Comparison of ENCODE assay signal across 9 mouse cellular contexts in genomic region chr7:35759602-35760001, GRCm38 (mm10). TPM values are rescaled to one million over a fixed set of nuclear protein-coding genes. Genes with fewer than 3 reads are reported as not detected.
DNase-seq lines count a peak whose midpoint lies in the region; ATAC-seq and TF ChIP-seq lines count a peak whose summit lies in the region.
"Had no signal": no experiment of that assay in that cellular context is flagged by ENCODE, and none has a peak within 500 bp of the region (broad histone marks: within the 10 kb centered on the region; RNA-seq: fewer than 3 reads in every experiment).

No protein-coding gene starts in this region.

- H3K27me3 ChIP-seq in forebrain, embryonic 11.5 days (ENCODE audit: control insufficient read depth, insufficient read depth, low read length) = no peaks in the 10 kb centered on the region
- 0 out of 2 replicates have a peak, but pooled peaks cover 5% of the 10 kb centered on the region for H3K27me3 ChIP-seq in forebrain, embryonic 13.5 days
- no peaks in the 10 kb centered on the region for H3K27me3 ChIP-seq in MEL (ENCODE audit: control insufficient read depth in 1 of 2, insufficient read depth in 2 of 2, low read length in 2 of 2)
- no peaks in the 10 kb centered on the region; the same call in 1 of the 2 replicates for H3K27me3 ChIP-seq in small intestine, adult 2 months (ENCODE audit: control insufficient read depth, insufficient read depth, low read length)

- ATAC-seq in forebrain, embryonic 11.5 days (replicated peaks; ENCODE audit: low FRiP score) = no peak
- ATAC-seq in forebrain, embryonic 13.5 days = no peak
- ATAC-seq in cerebellum, adult (ENCODE audit: insufficient number of reproducible peaks, low FRiP score, low TSS enrichment) = no peak

- no peak overlapping the region for H3K4me2 ChIP-seq in forebrain, embryonic 11.5 days (ENCODE audit: low read depth, low read length, severe bottlenecking)
- H3K4me2 ChIP-seq in forebrain, embryonic 13.5 days = no peak overlapping the region

- no peak overlapping the region for H3K27ac ChIP-seq in forebrain, embryonic 11.5 days (ENCODE audit: low read depth, low read length)
- no peak overlapping the region for H3K27ac ChIP-seq in forebrain, embryonic 13.5 days
- H3K27ac ChIP-seq in MEL (ENCODE audit: control insufficient read depth, low read depth, low read length) = no peak overlapping the region
- H3K27ac ChIP-seq in small intestine, adult 2 months (ENCODE audit: insufficient read depth, low read depth, low read length) = no peak overlapping the region

- WGBS in forebrain, embryonic 11.5 days = 25% methylated on average over 2 of the region's 2 CpGs
- WGBS in forebrain, embryonic 13.5 days = 23% methylated on average over 2 of the region's 2 CpGs
- 20% methylated on average over 2 of the region's 2 CpGs for WGBS in lung, adult 2 months
- WGBS in small intestine, adult 2 months = 25% methylated on average over 2 of the region's 2 CpGs

- H3K9ac ChIP-seq in forebrain, embryonic 11.5 days (ENCODE audit: low read length) = no peak overlapping the region
- no peak overlapping the region for H3K9ac ChIP-seq in forebrain, embryonic 13.5 days
- no peak overlapping the region for H3K9ac ChIP-seq in MEL (ENCODE audit: control insufficient read depth, low read depth, low read length, poor library complexity, severe bottlenecking)

- peak; percentile 44 for TF ChIP-seq RAD21 in MEL (IDR thresholded peaks at IDR 0.05; ENCODE audit: low read depth, low read length)

- no peaks in the 10 kb centered on the region; the same call in 1 of the 2 replicates for H3K9me3 ChIP-seq in forebrain, embryonic 11.5 days (ENCODE audit: control insufficient read depth, low read length)
- H3K9me3 ChIP-seq in forebrain, embryonic 13.5 days (replicated peaks) = no peaks in the 10 kb centered on the region
- H3K9me3 ChIP-seq in MEL (replicated peaks; ENCODE audit: insufficient read depth, low read length) = no peaks in the 10 kb centered on the region

- no peaks in the 10 kb centered on the region for H3K36me3 ChIP-seq in forebrain, embryonic 11.5 days (ENCODE audit: control insufficient read depth, insufficient read depth, low read length)
- H3K36me3 ChIP-seq in forebrain, embryonic 13.5 days (ENCODE audit: poor library complexity, severe bottlenecking) = no peaks in the 10 kb centered on the region
- peaks cover 0 to 3% of the 10 kb centered on the region in 2 experiments; a peak in 1 of 4 replicates for H3K36me3 ChIP-seq in MEL (ENCODE audit: control insufficient read depth in 1 of 2, insufficient read depth in 2 of 2, low read length in 2 of 2)
- H3K36me3 ChIP-seq in small intestine, adult 2 months (ENCODE audit: control insufficient read depth, insufficient read depth, low read length) = no peaks in the 10 kb centered on the region

- no peaks in the 10 kb centered on the region for H3K4me1 ChIP-seq in forebrain, embryonic 11.5 days (replicated peaks; ENCODE audit: control insufficient read depth, insufficient read depth, low read length)
- H3K4me1 ChIP-seq in forebrain, embryonic 13.5 days = peaks cover 3% of the 10 kb centered on the region
- no peaks in the 10 kb centered on the region for H3K4me1 ChIP-seq in lung, adult 2 months (ENCODE audit: control insufficient read depth, insufficient read depth, low read length)
- H3K4me1 ChIP-seq in MEL (ENCODE audit: control insufficient read depth in 1 of 2, insufficient read depth in 2 of 2, low read length in 2 of 2) = peaks cover 0 to 4% of the 10 kb centered on the region in 2 experiments; a peak in 2 of 4 replicates
- no peaks in the 10 kb centered on the region for H3K4me1 ChIP-seq in small intestine, adult 2 months (ENCODE audit: control insufficient read depth, insufficient read depth, insufficient read length, low read length)

- intact Hi-C loops in gastrocnemius, postnatal 36 days (cut with DNase I) = no loop called here

- H3K4me3 ChIP-seq in forebrain, embryonic 11.5 days (ENCODE audit: low read depth, low read length) = no peak overlapping the region
- no peak overlapping the region for H3K4me3 ChIP-seq in forebrain, embryonic 13.5 days
- no peak overlapping the region for H3K4me3 ChIP-seq in lung, adult 2 months (replicated peaks; ENCODE audit: extremely low read depth, low read depth, low read length)
- H3K4me3 ChIP-seq in MEL (ENCODE audit: control insufficient read depth in 1 of 2, insufficient read depth in 1 of 2, low read depth in 2 of 2, low read length in 2 of 2) = no peak overlapping the region
- H3K4me3 ChIP-seq in small intestine, adult 2 months (ENCODE audit: low read depth, low read length) = no peak overlapping the region

- H3K79me2 ChIP-seq in MEL (ENCODE audit: control insufficient read depth, insufficient read depth, low read length, poor library complexity) = no peaks in the 10 kb centered on the region

- TF ChIP-seq CTCF in lung, adult 2 months (IDR thresholded peaks at IDR 0.05; ENCODE audit: insufficient read depth, low read length) = peak; percentile 41
- TF ChIP-seq CTCF in MEL (IDR thresholded peaks at IDR 0.05 in 2 of 3, conservative IDR thresholded peaks at IDR 0.05 in 1 of 3; ENCODE audit: control insufficient read depth in 1 of 3, insufficient read depth in 1 of 3, low read depth in 2 of 3, low read length in 3 of 3, poor library complexity in 1 of 3, severe bottlenecking in 1 of 3) = peak; percentile 68 to 92 (median 72)
- peak; percentile 51; the same call in 1 of the 2 replicates for TF ChIP-seq CTCF in small intestine, adult 2 months (IDR thresholded peaks at IDR 0.05; ENCODE audit: extremely low read depth, insufficient read length, insufficient replicate concordance, low read depth, low read length)

- TF ChIP-seq EP300 in MEL (IDR thresholded peaks at IDR 0.05; ENCODE audit: low read depth in 1 of 2, low read length in 2 of 2) = no peak

- no peak for TF ChIP-seq POLR2A in lung, adult 2 months (IDR thresholded peaks at IDR 0.05; ENCODE audit: borderline replicate concordance, extremely low read depth, low read depth, low read length)
- no peak for TF ChIP-seq POLR2A in MEL (IDR thresholded peaks at IDR 0.05; ENCODE audit: control insufficient read depth in 1 of 2, insufficient read depth in 1 of 2, low read depth in 1 of 2, low read length in 2 of 2, poor library complexity in 1 of 2)
- no peak for TF ChIP-seq POLR2A in small intestine, adult 2 months (IDR thresholded peaks at IDR 0.05; ENCODE audit: low read depth, low read length)

- peak; percentile 62 for DNase-seq in forebrain, embryonic 11.5 days (ENCODE audit: low spot score)
- DNase-seq in lung, adult 2 months = no peak
- DNase-seq in lung, postnatal 25 days (ENCODE audit: low spot score) = no peak
- DNase-seq in MEL (ENCODE audit: low read depth, low spot score) = peak; percentile 64
- DNase-seq in gastrocnemius, postnatal 36 days = no peak
- DNase-seq: kidney, postnatal 14 days had no signal

TF ChIP-seq in MEL, 35 proteins besides CTCF, POLR2A, EP300 and RAD21:
- TF ChIP-seq SMC3 (IDR thresholded peaks at IDR 0.05; ENCODE audit: low read depth, low read length) = peak; percentile 61
- no peak for TF ChIP-seq ZKSCAN1 (IDR thresholded peaks at IDR 0.05; ENCODE audit: low read depth, low read length)
- no peak for TF ChIP-seq MYC (IDR thresholded peaks at IDR 0.05; ENCODE audit: low read depth, low read length)
- no peak for TF ChIP-seq USF1 (IDR thresholded peaks at IDR 0.05; ENCODE audit: low read depth, low read length)
- TF ChIP-seq HCFC1 (IDR thresholded peaks at IDR 0.05; ENCODE audit: low read depth, low read length) = no peak
- no peak for TF ChIP-seq MAX (IDR thresholded peaks at IDR 0.05; ENCODE audit: low read length)
- no peak for TF ChIP-seq SIN3A (IDR thresholded peaks at IDR 0.05; ENCODE audit: low read length)
TF ChIP-seq in MEL: peak in this region for 1.

RNA-seq across cellular contexts. Expression of gene Dpy19l3, which starts 5.3 kb away (rescaled TPM):
- polyA plus RNA-seq in forebrain, embryonic 11.5 days (2014; fragmentation: Nextera tagmentation; extraction: Ambion mirVana) = 36.7 and 43.9 TPM in 2 replicates
- 31.3 and 40.2 TPM in 2 replicates for polyA plus RNA-seq in forebrain, embryonic 13.5 days (2015; fragmentation: Nextera tagmentation; extraction: Ambion mirVana)
- 7.2 and 10.9 TPM in 2 replicates for polyA plus RNA-seq in lung, adult 2 months (2012; rRNA removed)
- total RNA-seq in MEL (2012; rRNA removed) = 5.6 and 7.4 TPM in 2 replicates
- 1 to 10 TPM in 1 of 2 experiments, not detected in 1; 9.9 TPM for polyA plus RNA-seq in MEL (2012; ENCODE audit: insufficient read depth in 1 of 2, insufficient read length in 2 of 2, low read depth in 1 of 2, low replicate concordance in 2 of 2, missing spikeins in 1 of 2)
- polyA plus RNA-seq in small intestine, adult 2 months (2012; rRNA removed) = 1.8 and 2.3 TPM in 2 replicates
- 1 to 10 TPM; 3.3 to 3.7 TPM for total RNA-seq in gastrocnemius, postnatal 36 days (2021)

RNA-seq across cellular contexts. Expression of gene Zfp507, which starts 43.2 kb away (rescaled TPM):
- polyA plus RNA-seq in forebrain, embryonic 11.5 days (2014; fragmentation: Nextera tagmentation; extraction: Ambion mirVana) = 18.3 and 21.3 TPM in 2 replicates
- 16.9 and 18.2 TPM in 2 replicates for polyA plus RNA-seq in forebrain, embryonic 13.5 days (2015; fragmentation: Nextera tagmentation; extraction: Ambion mirVana)
- 5.9 and 8.1 TPM in 2 replicates for polyA plus RNA-seq in lung, adult 2 months (2012; rRNA removed)
- 16.0 and 16.4 TPM in 2 replicates for total RNA-seq in MEL (2012; rRNA removed)
- polyA plus RNA-seq in MEL (2012; ENCODE audit: insufficient read depth in 1 of 2, insufficient read length in 2 of 2, low read depth in 1 of 2, low replicate concordance in 2 of 2, missing spikeins in 1 of 2) = 10 to 100 TPM; 17.7 to 67.2 TPM
- polyA plus RNA-seq in small intestine, adult 2 months (2012; rRNA removed) = 1.5 and 2.5 TPM in 2 replicates
- 10 to 100 TPM; 13.7 to 15.4 TPM for total RNA-seq in gastrocnemius, postnatal 36 days (2021)

Comparison
In these comparisons a context has a peak if more than half of its experiments do, and no peak if none do; other contexts are left out.
1. DNase-seq: peak in forebrain, embryonic 11.5 days (single experiment) and MEL (single experiment); none in lung, adult 2 months (single experiment), lung, postnatal 25 days (single experiment) and gastrocnemius, postnatal 36 days (0 of 2).
2. Peak in every context shown above with its lines, with median percentiles within 50 percentile points of each other: CTCF ChIP-seq.